24 mouse cellular contexts compared by ENCODE assay signal in the genomic region with DNA sequence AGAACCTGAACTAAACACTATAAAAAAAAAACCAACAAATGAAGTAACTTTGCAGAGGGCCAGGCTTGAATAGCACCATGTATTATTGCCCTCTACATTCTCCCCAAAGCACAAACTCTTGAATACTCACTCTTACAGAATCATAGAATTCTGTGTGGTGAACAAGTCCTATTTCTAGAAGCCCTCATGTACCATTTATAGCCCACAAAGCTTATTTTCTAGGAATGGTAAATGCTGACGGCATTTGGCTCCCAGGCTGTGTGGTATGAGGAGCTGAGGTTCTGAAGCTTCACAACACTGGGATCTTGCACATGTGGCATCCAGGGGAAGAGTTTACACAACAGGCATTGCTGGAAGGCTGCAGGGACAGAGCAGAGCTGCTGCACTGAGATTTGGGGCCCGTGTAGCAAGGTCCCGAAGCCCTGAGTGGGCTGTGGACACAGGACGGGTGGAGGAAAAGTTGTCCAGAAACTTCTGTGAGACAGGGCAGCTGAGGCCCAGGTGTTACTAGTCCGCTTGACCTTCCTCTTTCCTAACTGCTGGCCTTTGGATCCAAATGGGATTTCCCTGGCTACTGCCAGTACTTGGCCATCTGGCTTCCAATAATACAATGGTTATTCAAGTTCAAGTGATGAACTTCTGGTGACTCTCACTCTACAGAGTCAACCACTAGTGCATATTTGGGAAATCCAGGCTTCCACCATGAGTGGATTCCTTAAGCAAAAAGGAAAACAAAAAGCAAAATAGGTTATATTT.
"Had no signal": no experiment of that assay in that cellular context is flagged by ENCODE, and none has a peak within 500 bp of the region (broad histone marks: within the 10 kb centered on the region; RNA-seq: fewer than 3 reads in every experiment).

No protein-coding gene starts in this region.

- H3K4me2 ChIP-seq: heart, embryonic 12.5 days; hindbrain, embryonic 12.5 days; hindbrain, embryonic 14.5 days; intestine, embryonic 15.5 days; limb, embryonic 13.5 days; limb, embryonic 15.5 days; liver, embryonic 11.5 days had no signal

- H3K4me3 ChIP-seq: heart, embryonic 10.5 days; heart, embryonic 12.5 days; hindbrain, embryonic 10.5 days; hindbrain, embryonic 12.5 days; intestine, embryonic 15.5 days; layer of hippocampus, adult 2 months; limb, embryonic 13.5 days; limb, embryonic 15.5 days had no signal

- H3K9ac ChIP-seq: heart, embryonic 12.5 days; hindbrain, embryonic 12.5 days; hindbrain, embryonic 14.5 days; intestine, embryonic 15.5 days; limb, embryonic 13.5 days; limb, embryonic 15.5 days; liver, embryonic 14.5 days had no signal

- DNase-seq: gastrocnemius, postnatal 25 days; heart, adult 18-20 months; heart, postnatal 10 days; heart, postnatal 4 days; kidney, adult 18-20 months; kidney, adult 9 months; kidney, postnatal 10 days; kidney, postnatal 25 days; kidney, postnatal 4 days; layer of hippocampus, postnatal 36 days; left cerebral cortex, postnatal 4 days had no signal

- H3K27me3 ChIP-seq: heart, embryonic 12.5 days; hindbrain, embryonic 12.5 days; intestine, embryonic 15.5 days; limb, embryonic 13.5 days; limb, embryonic 15.5 days had no signal

- H3K27ac ChIP-seq: heart, embryonic 10.5 days; hindbrain, embryonic 10.5 days; hindbrain, embryonic 12.5 days; hindbrain, embryonic 14.5 days; intestine, embryonic 15.5 days; limb, embryonic 13.5 days; limb, embryonic 15.5 days; liver, embryonic 14.5 days had no signal

- ATAC-seq: inflammation-experienced regulatory T-cells, adult 6 months; intestine, embryonic 15.5 days; intestine, postnatal 0 days had no signal

- H3K4me1 ChIP-seq: heart, embryonic 10.5 days; heart, embryonic 12.5 days; hindbrain, embryonic 10.5 days; hindbrain, embryonic 12.5 days; intestine, embryonic 15.5 days; limb, embryonic 13.5 days; limb, embryonic 15.5 days had no signal

- H3K9me3 ChIP-seq: heart, embryonic 10.5 days; heart, embryonic 12.5 days; hindbrain, embryonic 10.5 days; hindbrain, embryonic 12.5 days; intestine, embryonic 15.5 days; limb, embryonic 13.5 days; limb, embryonic 15.5 days had no signal
